Mouse (Mus musculus) naive thymus-derived CD4-positive, alpha-beta T cell, adult 2 months (primary cell): ENCODE data around the gene Anapc13.

Experiments used
- DNase-seq: peaks from one replicate; pipeline ENCODE4 v3.0.0-alpha.2; 2011; ENCODE audit warnings: low read depth

Anapc13 gene

GRCm38 (mm10) chr9:102625983-102626838 is at the start of gene Anapc13, which contains the start of gene Cep63:
TSS of gene Anapc13 (plus strand) at chr9:102626296.
TSS of gene Cep63 (minus strand) at chr9:102626534.
- peak; percentile 98 for DNase-seq

- peak; percentile 35 for DNase-seq
Observed at GRCm38 (mm10) chr9:102577480-102577879, 48.6 kb upstream of the Anapc13 start.

- DNase-seq = no peak
Observed at GRCm38 (mm10) chr9:102581921-102582469, 44.1 kb upstream of the Anapc13 start.

- no peak for DNase-seq
Observed at GRCm38 (mm10) chr9:102587347-102587746, 38.7 kb upstream of the Anapc13 start.

GRCm38 (mm10) chr9:102594667-102595393 is 31.3 kb upstream of the Anapc13 start:
- no peak for DNase-seq

- DNase-seq = no peak
Observed at GRCm38 (mm10) chr9:102595662-102596436, 30.2 kb upstream of the Anapc13 start.

GRCm38 (mm10) chr9:102601187-102601586 is 24.9 kb upstream of the Anapc13 start:
- DNase-seq = no peak

- DNase-seq = no peak
Observed at GRCm38 (mm10) chr9:102601666-102602065, 24.4 kb upstream of the Anapc13 start.

GRCm38 (mm10) chr9:102605162-102605561 is 20.9 kb upstream of the Anapc13 start:
- DNase-seq = no peak

- no peak for DNase-seq
Observed at GRCm38 (mm10) chr9:102607471-102607870, 18.6 kb upstream of the Anapc13 start.

- no peak for DNase-seq
Observed at GRCm38 (mm10) chr9:102609221-102609620, 16.9 kb upstream of the Anapc13 start.

- DNase-seq = no peak
Observed at GRCm38 (mm10) chr9:102615071-102615470, 11.0 kb upstream of the Anapc13 start.

- DNase-seq = no peak
Observed at GRCm38 (mm10) chr9:102616267-102616666, 9.8 kb upstream of the Anapc13 start.

GRCm38 (mm10) chr9:102621385-102621784 is 4.7 kb upstream of the Anapc13 start:
- no peak for DNase-seq

GRCm38 (mm10) chr9:102622192-102622857 is 3.8 kb upstream of the Anapc13 start:
- DNase-seq = peak; percentile 82

- DNase-seq = no peak
Observed at GRCm38 (mm10) chr9:102622876-102623275, 3.2 kb upstream of the Anapc13 start.

- no peak for DNase-seq
Observed at GRCm38 (mm10) chr9:102623581-102623980, 2.5 kb upstream of the Anapc13 start.

- peak; percentile 76 for DNase-seq
Observed at GRCm38 (mm10) chr9:102625401-102625982, 604 bp upstream of the Anapc13 start.

GRCm38 (mm10) chr9:102626839-102627225 is 736 bp downstream of the Anapc13 start:
- no peak for DNase-seq

GRCm38 (mm10) chr9:102627442-102627841 is 1.3 kb downstream of the Anapc13 start:
- no peak for DNase-seq

GRCm38 (mm10) chr9:102629052-102629451 is 3.0 kb downstream of the Anapc13 start:
- no peak for DNase-seq
